Mouse (Mus musculus) stomach, embryonic 15.5 days (tissue): ENCODE measurements around the gene Wdr1. TPM values are rescaled to one million over a fixed set of nuclear protein-coding genes. Genes with fewer than 3 reads are reported as not detected.

Source experiments
- ATAC-seq: fragments of 200-750 bp; cut with Nextera tagmentation; 2 replicates; pipeline ENCODE4 v1.8.0; 2017; ENCODE audit warnings: low read depth, moderate number of reproducible peaks, moderate TSS enrichment; ENCODE audit not compliant: insufficient read depth, low FRiP score
- H3K27ac ChIP-seq: fragments of 300-500 bp; sonication (generic); 2 replicates; pipeline ENCODE4 v1.5.1; 2015; ENCODE audit warnings: mild to moderate bottlenecking, inconsistent platforms
- H3K27me3 ChIP-seq: fragments of 300-500 bp; sonication (generic); replicated peaks from 2 replicates; pipeline ENCODE4 v1.6.1; 2015; ENCODE audit warnings: inconsistent platforms
- H3K36me3 ChIP-seq: fragments of 300-500 bp; sonication (generic); 2 replicates; pipeline ENCODE4 v1.6.1; 2015; ENCODE audit warnings: inconsistent platforms
- H3K4me1 ChIP-seq: fragments of 300-500 bp; sonication (generic); 2 replicates; pipeline ENCODE4 v1.6.1; 2015; ENCODE audit warnings: inconsistent platforms
- H3K4me2 ChIP-seq: fragments of 300-500 bp; sonication (generic); 2 replicates; pipeline ENCODE4 v1.6.1; 2015; ENCODE audit warnings: mild to moderate bottlenecking, inconsistent platforms
- H3K4me3 ChIP-seq: fragments of 300-500 bp; sonication (generic); replicated peaks from 2 replicates; pipeline ENCODE4 v1.5.1; 2015; ENCODE audit warnings: inconsistent platforms
- H3K9ac ChIP-seq: fragments of 300-500 bp; sonication (generic); 2 replicates; pipeline ENCODE4 v1.6.1; 2015; ENCODE audit warnings: inconsistent platforms
- H3K9me3 ChIP-seq: fragments of 300-500 bp; sonication (generic); 2 replicates; pipeline ENCODE4 v1.6.1; 2016; ENCODE audit warnings: inconsistent platforms
- WGBS: fragments of 180-500 bp; shearing (Covaris S2); methylation state at CpG from one replicate; pipeline ENCODE4 v1.1.7; 2015; 5-methylcytosine and 5-hydroxymethylcytosine counted together
- polyA plus RNA-seq: library from polyadenylated mRNA; unstranded; fragments of >200 nt; fragmentation: Nextera tagmentation; extraction: Ambion mirVana; gene quantifications from 2 replicates; pipeline ENCODE4 v1.2.1, GENCODE M21; 2015

The Wdr1 gene
- polyA plus RNA-seq, 1 experiment from 2014 or later: 227 TPM

GRCm38 (mm10) chr5:38560586-38561425 is 2.2 kb downstream of the Wdr1 start:
- Histone ChIP-seq H3K27me3 (no peaks in the 10 kb centered on the region), H3K4me3 (peak overlapping the region; percentile 92), H3K36me3 (peaks cover 17% of the 10 kb centered on the region; the same call in 1 of the 2 replicates), H3K9ac (peak overlapping the region; percentile 94), H3K27ac (peak overlapping the region; percentile 96), H3K4me2 (peak overlapping the region; percentile 76), H3K9me3 (no peaks in the 10 kb centered on the region), H3K4me1 (peaks cover 18% of the 10 kb centered on the region)
- ATAC-seq: peak; percentile 19
- under 1% methylated on average over 34 of the region's 41 CpGs for WGBS

GRCm38 (mm10) chr5:38558831-38559230 is 4.2 kb downstream of the Wdr1 start:
- no peak overlapping the region for H3K4me2 ChIP-seq
- H3K27me3 ChIP-seq: no peaks in the 10 kb centered on the region
- H3K27ac ChIP-seq: no peak overlapping the region
- peaks cover 27% of the 10 kb centered on the region for H3K4me1 ChIP-seq
- H3K36me3 ChIP-seq: peaks cover 23% of the 10 kb centered on the region; the same call in 1 of the 2 replicates
- no peak for ATAC-seq
- H3K9ac ChIP-seq: no peak overlapping the region
- H3K9me3 ChIP-seq: no peaks in the 10 kb centered on the region
- no peak overlapping the region for H3K4me3 ChIP-seq
- 87% methylated on average over 5 of the region's 5 CpGs for WGBS

GRCm38 (mm10) chr5:38557811-38558210 is 5.2 kb downstream of the Wdr1 start:
- H3K4me3 ChIP-seq: no peak overlapping the region
- no peak overlapping the region for H3K9ac ChIP-seq
- H3K36me3 ChIP-seq: peaks cover 23% of the 10 kb centered on the region; the same call in 1 of the 2 replicates
- H3K27ac ChIP-seq: no peak overlapping the region
- H3K27me3 ChIP-seq: no peaks in the 10 kb centered on the region
- H3K9me3 ChIP-seq: no peaks in the 10 kb centered on the region
- no peak for ATAC-seq
- WGBS: 86% methylated on average over 4 of the region's 4 CpGs
- no peak overlapping the region for H3K4me2 ChIP-seq
- peaks cover 29% of the 10 kb centered on the region for H3K4me1 ChIP-seq

- Histone ChIP-seq H3K4me1 (peaks cover 29% of the 10 kb centered on the region), H3K36me3 (peaks cover 23% of the 10 kb centered on the region; the same call in 1 of the 2 replicates), H3K27ac (no peak overlapping the region), H3K27me3 (no peaks in the 10 kb centered on the region), H3K4me2 (no peak overlapping the region), H3K9me3 (no peaks in the 10 kb centered on the region), H3K9ac (no peak overlapping the region), H3K4me3 (no peak overlapping the region)
- ATAC-seq: no peak
- WGBS: 73% methylated on average over 3 of the region's 3 CpGs
These were observed 6.6 kb downstream of the Wdr1 start for GRCm38 (mm10) chr5:38556406-38556805.

- Histone ChIP-seq H3K36me3 (peaks cover 18% of the 10 kb centered on the region; the same call in 1 of the 2 replicates), H3K27me3 (no peaks in the 10 kb centered on the region)
- ATAC-seq: no peak
These were observed 9.1 kb downstream of the Wdr1 start for GRCm38 (mm10) chr5:38553953-38554352.

GRCm38 (mm10) chr5:38553491-38553890 is 9.5 kb downstream of the Wdr1 start:
- ATAC-seq: no peak
- H3K9ac ChIP-seq: no peak overlapping the region
- H3K36me3 ChIP-seq: 0 out of 2 replicates have a peak, but pooled peaks cover 21% of the 10 kb centered on the region
- 80% methylated on average over 4 of the region's 4 CpGs for WGBS
- H3K9me3 ChIP-seq: no peaks in the 10 kb centered on the region
- no peak overlapping the region for H3K27ac ChIP-seq
- H3K4me3 ChIP-seq: no peak overlapping the region
- no peaks in the 10 kb centered on the region for H3K27me3 ChIP-seq
- H3K4me2 ChIP-seq: no peak overlapping the region
- peaks cover 25% of the 10 kb centered on the region for H3K4me1 ChIP-seq

More at GRCm38 (mm10) chr5:38553953-38554352, 9.1 kb downstream of the Wdr1 start:
- no peak overlapping the region for H3K9ac ChIP-seq
- H3K4me2 ChIP-seq: no peak overlapping the region
- H3K27ac ChIP-seq: no peak overlapping the region
- peaks cover 28% of the 10 kb centered on the region for H3K4me1 ChIP-seq
- no peaks in the 10 kb centered on the region for H3K9me3 ChIP-seq
- H3K4me3 ChIP-seq: no peak overlapping the region
- WGBS: 60% methylated on average over 3 of the region's 3 CpGs

- Histone ChIP-seq H3K4me1 (peaks cover 25% of the 10 kb centered on the region), H3K27me3 (no peaks in the 10 kb centered on the region), H3K36me3 (peaks cover 23% of the 10 kb centered on the region; the same call in 1 of the 2 replicates), H3K4me3 (no peak overlapping the region), H3K4me2 (no peak overlapping the region), H3K27ac (no peak overlapping the region), H3K9ac (no peak overlapping the region), H3K9me3 (no peaks in the 10 kb centered on the region)
- ATAC-seq: no peak
- 56% methylated on average over 3 of the region's 3 CpGs for WGBS
These were observed 10.4 kb downstream of the Wdr1 start for GRCm38 (mm10) chr5:38552615-38553014.

GRCm38 (mm10) chr5:38550221-38550768 is 12.7 kb downstream of the Wdr1 start:
- Histone ChIP-seq H3K9ac (no peak overlapping the region), H3K36me3 (peaks cover 44% of the 10 kb centered on the region), H3K27me3 (no peaks in the 10 kb centered on the region), H3K4me1 (peaks cover 25% of the 10 kb centered on the region), H3K27ac (peak overlapping the region; percentile 84), H3K4me2 (no peak overlapping the region), H3K4me3 (no peak overlapping the region), H3K9me3 (no peaks in the 10 kb centered on the region)
- 63% methylated on average over 1 of the region's 1 CpGs for WGBS
- no peak for ATAC-seq

- ATAC-seq: peak; percentile 75; the same call in 1 of the 2 replicates
- Histone ChIP-seq H3K27me3 (no peaks in the 10 kb centered on the region), H3K4me3 (no peak overlapping the region), H3K36me3 (peaks cover 47% of the 10 kb centered on the region), H3K4me2 (no peak overlapping the region), H3K9me3 (no peaks in the 10 kb centered on the region), H3K4me1 (peaks cover 23% of the 10 kb centered on the region), H3K27ac (peak overlapping the region; percentile 84), H3K9ac (no peak overlapping the region)
- WGBS: 38% methylated on average over 3 of the region's 3 CpGs
These were observed 13.5 kb downstream of the Wdr1 start for GRCm38 (mm10) chr5:38549461-38549909.

- Histone ChIP-seq H3K9ac (no peak overlapping the region), H3K4me1 (peaks cover 15% of the 10 kb centered on the region), H3K27ac (no peak overlapping the region), H3K4me2 (no peak overlapping the region), H3K27me3 (no peaks in the 10 kb centered on the region), H3K9me3 (no peaks in the 10 kb centered on the region), H3K4me3 (no peak overlapping the region), H3K36me3 (peaks cover 64% of the 10 kb centered on the region)
- ATAC-seq: no peak
- 53% methylated on average over 6 of the region's 6 CpGs for WGBS
These were observed 15.6 kb downstream of the Wdr1 start for GRCm38 (mm10) chr5:38547375-38547774.

GRCm38 (mm10) chr5:38544423-38545415 is 18.3 kb downstream of the Wdr1 start:
- 72% methylated on average over 5 of the region's 5 CpGs for WGBS
- ATAC-seq: no peak
- peaks cover 85% of the 10 kb centered on the region for H3K36me3 ChIP-seq

More at GRCm38 (mm10) chr5:38544423-38545415, 18.3 kb downstream of the Wdr1 start:
- H3K4me1 ChIP-seq: peaks cover under 1% of the 10 kb centered on the region; the same call in 1 of the 2 replicates
- no peak overlapping the region for H3K27ac ChIP-seq
- H3K9ac ChIP-seq: no peak overlapping the region
- H3K4me2 ChIP-seq: no peak overlapping the region
- no peak overlapping the region for H3K4me3 ChIP-seq
- no peaks in the 10 kb centered on the region for H3K9me3 ChIP-seq
- H3K27me3 ChIP-seq: no peaks in the 10 kb centered on the region
